Mouse (Mus musculus): ENCODE data around the gene Gm5936. TPM values are rescaled to one million over a fixed set of nuclear protein-coding genes. Genes with fewer than 3 reads are reported as not detected.
"Not testable (repeated sequence)": the region's sequence is repeated elsewhere in the genome, so short reads cannot be mapped to it uniquely, and the experiment has no call there.

The Gm5936 gene
- polyA plus RNA-seq (2014; fragmentation: Nextera tagmentation; extraction: Ambion mirVana) = not detected in 2 replicates

- not testable (repeated sequence) for H3K4me2 ChIP-seq; H3K4me1 ChIP-seq (replicated peaks; ENCODE audit: control insufficient read depth, insufficient read depth, low read length); H3K9ac ChIP-seq (ENCODE audit: low read depth, low read length); H3K9me3 ChIP-seq (ENCODE audit: control insufficient read depth, low read length); H3K27me3 ChIP-seq (replicated peaks; ENCODE audit: control insufficient read depth, insufficient read depth, low read length); DNase-seq (ENCODE audit: low spot score); H3K36me3 ChIP-seq (ENCODE audit: control insufficient read depth, insufficient read depth, low read length); H3K4me3 ChIP-seq (ENCODE audit: low read depth, low read length); ATAC-seq (replicated peaks; ENCODE audit: low FRiP score); H3K27ac ChIP-seq (ENCODE audit: low read depth, low read length)
- 58% methylated on average over 2 of the region's 5 CpGs for WGBS
These were observed at the start of gene Gm5936 for GRCm38 (mm10) chrX:74836842-74837522. TSS of gene Gm5936 (plus strand) at chrX:74837196.

GRCm38 (mm10) chrX:74856104-74856503 is 19.1 kb downstream of the Gm5936 start:
- not testable (repeated sequence) for DNase-seq (ENCODE audit: low spot score); ATAC-seq (replicated peaks; ENCODE audit: low FRiP score)
- 80% methylated on average over 12 of the region's 12 CpGs for WGBS

GRCm38 (mm10) chrX:74880123-74880522 is 43.1 kb downstream of the Gm5936 start:
- not testable (repeated sequence) for H3K9me3 ChIP-seq (ENCODE audit: control insufficient read depth, low read length); H3K4me2 ChIP-seq; H3K36me3 ChIP-seq (ENCODE audit: control insufficient read depth, insufficient read depth, low read length); H3K4me1 ChIP-seq (replicated peaks; ENCODE audit: control insufficient read depth, insufficient read depth, low read length); ATAC-seq (replicated peaks; ENCODE audit: low FRiP score); H3K4me3 ChIP-seq (ENCODE audit: low read depth, low read length); DNase-seq (ENCODE audit: low spot score); H3K27me3 ChIP-seq (replicated peaks; ENCODE audit: control insufficient read depth, insufficient read depth, low read length); H3K9ac ChIP-seq (ENCODE audit: low read depth, low read length); H3K27ac ChIP-seq (ENCODE audit: low read depth, low read length)
- 39% methylated on average over 4 of the region's 6 CpGs for WGBS

More at GRCm38 (mm10) chrX:74856104-74856503, 19.1 kb downstream of the Gm5936 start:
- not testable (repeated sequence) for H3K9me3 ChIP-seq (ENCODE audit: control insufficient read depth, low read length); H3K27me3 ChIP-seq (replicated peaks; ENCODE audit: control insufficient read depth, insufficient read depth, low read length); H3K4me3 ChIP-seq (ENCODE audit: low read depth, low read length); H3K36me3 ChIP-seq (ENCODE audit: control insufficient read depth, insufficient read depth, low read length); H3K9ac ChIP-seq (ENCODE audit: low read depth, low read length); H3K4me2 ChIP-seq; H3K4me1 ChIP-seq (replicated peaks; ENCODE audit: control insufficient read depth, insufficient read depth, low read length); H3K27ac ChIP-seq (ENCODE audit: low read depth, low read length)

Other genes with a start within 250 kb of the Gm5936 start
- not detected in 2 replicates for gene Olfr1325, start 244.5 kb upstream of the Gm5936 start, polyA plus RNA-seq (2014; fragmentation: Nextera tagmentation; extraction: Ambion mirVana)
- gene Gm5640, start 191.6 kb upstream of the Gm5936 start, polyA plus RNA-seq (2014; fragmentation: Nextera tagmentation; extraction: Ambion mirVana) = not detected in 2 replicates
- not detected in 2 replicates for gene Gm6890, start 96.3 kb upstream of the Gm5936 start, polyA plus RNA-seq (2014; fragmentation: Nextera tagmentation; extraction: Ambion mirVana)
- 1.1 and 1.3 TPM in 2 replicates for gene Gab3, start 248.3 kb downstream of the Gm5936 start, polyA plus RNA-seq (2014; fragmentation: Nextera tagmentation; extraction: Ambion mirVana)